ENCODE assay signal across 10 mouse cellular contexts in the genomic region with DNA sequence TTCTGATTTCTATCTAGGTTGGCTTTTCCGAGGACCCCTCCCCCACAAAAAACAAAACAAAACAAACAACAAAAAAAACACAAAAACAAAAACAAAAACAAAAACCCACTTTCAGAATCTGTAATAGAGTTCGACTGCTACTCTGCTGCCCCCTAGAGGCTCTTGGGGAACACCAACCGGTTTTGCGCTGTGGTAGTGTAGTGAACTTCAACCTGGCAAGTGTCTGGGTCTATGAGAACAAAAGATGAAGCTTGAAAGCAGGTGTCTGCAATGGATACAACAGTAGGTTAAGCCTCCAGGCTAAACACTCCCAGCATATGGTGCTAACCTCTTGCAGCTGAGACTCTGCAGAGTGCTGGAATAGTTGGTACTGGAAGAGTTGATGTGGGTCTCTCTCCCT. TPM values are rescaled to one million over a fixed set of nuclear protein-coding genes. Genes with fewer than 3 reads are reported as not detected.
A peak's percentile ranks its signal among the peaks of the same experiment; 100 is the strongest.
DNase-seq lines count a peak whose midpoint lies in the region; ATAC-seq and TF ChIP-seq lines count a peak whose summit lies in the region.
"Had no signal": no experiment of that assay in that cellular context is flagged by ENCODE, and none has a peak within 500 bp of the region (broad histone marks: within the 10 kb centered on the region; RNA-seq: fewer than 3 reads in every experiment).

No protein-coding gene starts in this region.

- H3K27me3 ChIP-seq in heart, embryonic 13.5 days (replicated peaks): no peaks in the 10 kb centered on the region
- H3K27me3 ChIP-seq in ES-Bruce4 (ENCODE audit: control insufficient read depth, insufficient read depth, low read length, poor library complexity, severe bottlenecking): no peaks in the 10 kb centered on the region
- no peaks in the 10 kb centered on the region for H3K27me3 ChIP-seq in forebrain, postnatal 0 days (ENCODE audit: insufficient read depth, low read length)
- H3K27me3 ChIP-seq in midbrain, embryonic 15.5 days (replicated peaks): no peaks in the 10 kb centered on the region
- H3K27me3 ChIP-seq in thymus, adult 2 months (ENCODE audit: control insufficient read depth, insufficient read depth, low read length): no peaks in the 10 kb centered on the region
- H3K27me3 ChIP-seq: heart, embryonic 15.5 days had no signal

- TF ChIP-seq EP300 in ES-Bruce4 (IDR thresholded peaks at IDR 0.05; ENCODE audit: insufficient read depth, low read depth, low read length): no peak

- TF ChIP-seq CTCF in ES-Bruce4 (IDR thresholded peaks at IDR 0.05; ENCODE audit: low read depth, low read length): peak; percentile 66
- peak; percentile 82 for TF ChIP-seq CTCF in forebrain, postnatal 0 days (IDR thresholded peaks at IDR 0.05; ENCODE audit: low read depth)
- no peak for TF ChIP-seq CTCF in thymus, adult 2 months (IDR thresholded peaks at IDR 0.05; ENCODE audit: borderline replicate concordance, control insufficient read depth, extremely low read depth, insufficient read depth, low read length, poor library complexity)

- no peak overlapping the region for H3K9ac ChIP-seq in heart, embryonic 13.5 days
- H3K9ac ChIP-seq in ES-Bruce4 (ENCODE audit: low read depth, poor library complexity, severe bottlenecking): no peak overlapping the region
- H3K9ac ChIP-seq in forebrain, postnatal 0 days: no peak overlapping the region
- no peak overlapping the region for H3K9ac ChIP-seq in midbrain, embryonic 15.5 days
- H3K9ac ChIP-seq: heart, embryonic 15.5 days had no signal

- H3K4me3 ChIP-seq in heart, embryonic 13.5 days: no peak overlapping the region
- H3K4me3 ChIP-seq in ES-Bruce4 (ENCODE audit: low read depth, low read length): no peak overlapping the region
- no peak overlapping the region for H3K4me3 ChIP-seq in forebrain, postnatal 0 days (ENCODE audit: low read depth, low read length)
- H3K4me3 ChIP-seq in midbrain, embryonic 15.5 days: no peak overlapping the region
- H3K4me3 ChIP-seq in thymus, adult 2 months (ENCODE audit: control insufficient read depth, insufficient read depth, low read length): no peak overlapping the region
- H3K4me3 ChIP-seq: heart, embryonic 15.5 days had no signal

- no peaks in the 10 kb centered on the region for H3K9me3 ChIP-seq in heart, embryonic 13.5 days
- no peaks in the 10 kb centered on the region for H3K9me3 ChIP-seq in ES-Bruce4 (replicated peaks; ENCODE audit: control insufficient read depth, insufficient read depth, low read length, poor library complexity, severe bottlenecking)
- H3K9me3 ChIP-seq in forebrain, postnatal 0 days (ENCODE audit: low read length): no peaks in the 10 kb centered on the region
- no peaks in the 10 kb centered on the region for H3K9me3 ChIP-seq in midbrain, embryonic 15.5 days
- H3K9me3 ChIP-seq: heart, embryonic 15.5 days had no signal

- no peak overlapping the region for H3K27ac ChIP-seq in heart, embryonic 13.5 days (replicated peaks)
- no peak overlapping the region for H3K27ac ChIP-seq in ES-Bruce4 (ENCODE audit: insufficient read depth, low read length)
- no peak overlapping the region for H3K27ac ChIP-seq in forebrain, postnatal 0 days (ENCODE audit: low read depth, low read length)
- H3K27ac ChIP-seq in midbrain, embryonic 15.5 days: no peak overlapping the region
- no peak overlapping the region for H3K27ac ChIP-seq in thymus, adult 2 months (ENCODE audit: control insufficient read depth, insufficient read depth, low read length)
- H3K27ac ChIP-seq: heart, embryonic 15.5 days had no signal

- no peak for DNase-seq in heart, adult 11 months
- DNase-seq in cerebellum, adult 18-20 months: peak; percentile 61 to 68
- DNase-seq in forebrain, postnatal 0 days: peak; percentile 73
- peak; percentile 10 to 65 for DNase-seq in layer of hippocampus, postnatal 25 days (ENCODE audit: extremely low spot score in 1 of 2, low spot score in 1 of 2)
- no peak for DNase-seq in thymus, adult 2 months

- H3K4me1 ChIP-seq in heart, embryonic 13.5 days: no peaks in the 10 kb centered on the region
- no peaks in the 10 kb centered on the region for H3K4me1 ChIP-seq in ES-Bruce4 (ENCODE audit: control insufficient read depth, insufficient read depth, low read length)
- H3K4me1 ChIP-seq in forebrain, postnatal 0 days (ENCODE audit: insufficient read depth): no peaks in the 10 kb centered on the region
- H3K4me1 ChIP-seq in midbrain, embryonic 15.5 days: no peaks in the 10 kb centered on the region
- H3K4me1 ChIP-seq in thymus, adult 2 months (replicated peaks; ENCODE audit: control insufficient read depth, insufficient read depth, low read length): no peaks in the 10 kb centered on the region
- H3K4me1 ChIP-seq: heart, embryonic 15.5 days had no signal

- H3K36me3 ChIP-seq in heart, embryonic 13.5 days: no peaks in the 10 kb centered on the region
- no peaks in the 10 kb centered on the region for H3K36me3 ChIP-seq in ES-Bruce4 (ENCODE audit: control insufficient read depth, insufficient read depth, low read length, poor library complexity, severe bottlenecking)
- H3K36me3 ChIP-seq in forebrain, postnatal 0 days (ENCODE audit: insufficient read depth): no peaks in the 10 kb centered on the region
- H3K36me3 ChIP-seq in midbrain, embryonic 15.5 days (replicated peaks): no peaks in the 10 kb centered on the region
- no peaks in the 10 kb centered on the region for H3K36me3 ChIP-seq in thymus, adult 2 months (ENCODE audit: control insufficient read depth, insufficient read depth, low read length)
- H3K36me3 ChIP-seq: G1E; heart, embryonic 15.5 days had no signal

- no peak for ATAC-seq in heart, embryonic 13.5 days (ENCODE audit: extremely low read depth, insufficient number of reproducible peaks, low FRiP score, low TSS enrichment)
- ATAC-seq in forebrain, postnatal 0 days: peak; percentile 66; the same call in 1 of the 2 replicates
- peak; percentile 69; the same call in 1 of the 2 replicates for ATAC-seq in midbrain, embryonic 15.5 days (replicated peaks)

- 0 out of 2 replicates have a peak overlapping the region, but pooled peaks have one; percentile 22 for H3K4me2 ChIP-seq in heart, embryonic 13.5 days
- no peak overlapping the region for H3K4me2 ChIP-seq in forebrain, postnatal 0 days (ENCODE audit: low read depth)
- no peak overlapping the region for H3K4me2 ChIP-seq in midbrain, embryonic 15.5 days
- H3K4me2 ChIP-seq: heart, embryonic 15.5 days had no signal

- no peak for TF ChIP-seq POLR2A in ES-Bruce4 (IDR thresholded peaks at IDR 0.05; ENCODE audit: insufficient read depth, low read length)
- TF ChIP-seq POLR2A in thymus, adult 2 months (IDR thresholded peaks at IDR 0.05; ENCODE audit: control insufficient read depth, extremely low read depth, insufficient read depth, low read length, poor library complexity): no peak

- WGBS in heart, embryonic 13.5 days: 2% methylated on average over 4 of the region's 4 CpGs
- WGBS in forebrain, postnatal 0 days: 7% methylated on average over 4 of the region's 4 CpGs
- WGBS in midbrain, embryonic 15.5 days: 4% methylated on average over 4 of the region's 4 CpGs
- WGBS in thymus, adult 2 months: 9% methylated on average over 4 of the region's 4 CpGs

RNA-seq across cellular contexts. Expression of gene Fgf12, which starts 40.2 kb away (rescaled TPM):
- polyA plus RNA-seq in heart, embryonic 13.5 days (2015; fragmentation: Nextera tagmentation; extraction: Ambion mirVana): 13.1 and 15.8 TPM in 2 replicates
- not detected in 2 replicates for polyA plus RNA-seq in ES-Bruce4 (2011; ENCODE audit: insufficient read depth, insufficient read length, low read depth, missing spikeins)
- total RNA-seq in forebrain, postnatal 0 days (2014; rRNA removed): 57.4 and 70.2 TPM in 2 replicates
- 48.6 and 50.1 TPM in 2 replicates for polyA plus RNA-seq in forebrain, postnatal 0 days (2015; fragmentation: Nextera tagmentation; extraction: Ambion mirVana)
- 100 to 1,000 TPM; 135 to 154 TPM for total RNA-seq in layer of hippocampus, postnatal 25 days (2021)
- 33.2 and 34.6 TPM in 2 replicates for polyA plus RNA-seq in midbrain, embryonic 15.5 days (2015; fragmentation: Nextera tagmentation; extraction: Ambion mirVana)
- polyA plus RNA-seq in thymus, adult 2 months (2012; rRNA removed): 0.27 and 0.65 TPM in 2 replicates
- polyA plus RNA-seq: G1E had no signal

Comparison
In these comparisons a context has a peak if more than half of its experiments do, and no peak if none do; other contexts are left out.
1. DNase-seq: peak in cerebellum, adult 18-20 months (2 of 2), forebrain, postnatal 0 days (single experiment) and layer of hippocampus, postnatal 25 days (2 of 2); none in heart, adult 11 months (single experiment) and thymus, adult 2 months (single experiment).